Mouse (Mus musculus): ENCODE measurements around the gene Phospho2.

Gene Phospho2

GRCm38 (mm10) chr2:69825898-69826297 lies 36.5 kb downstream of the Phospho2 start:
- DNase-seq = no peak

- peak; percentile 63 for DNase-seq
Observed at GRCm38 (mm10) chr2:69826380-69826779, 37.0 kb downstream of the Phospho2 start.

GRCm38 (mm10) chr2:69828031-69828430 lies 38.6 kb downstream of the Phospho2 start:
- DNase-seq = no peak

- DNase-seq = no peak
Observed at GRCm38 (mm10) chr2:69829680-69830079, 40.3 kb downstream of the Phospho2 start.

GRCm38 (mm10) chr2:69830116-69830515 lies 40.7 kb downstream of the Phospho2 start:
- no peak for DNase-seq

- DNase-seq = no peak
Observed at GRCm38 (mm10) chr2:69837244-69837967, 48.0 kb downstream of the Phospho2 start.

- no peak for DNase-seq
Observed at GRCm38 (mm10) chr2:69837996-69838395, 48.6 kb downstream of the Phospho2 start.

GRCm38 (mm10) chr2:69838707-69839106 lies 49.3 kb downstream of the Phospho2 start:
- no peak for DNase-seq

GRCm38 (mm10) chr2:69840261-69840660 lies 50.8 kb downstream of the Phospho2 start:
- no peak for DNase-seq

- no peak for DNase-seq
Observed at GRCm38 (mm10) chr2:69849215-69849614, 59.8 kb downstream of the Phospho2 start.

Data from cerebellum, adult 11 months (tissue).